Mouse (Mus musculus): ENCODE results near the gene Foxj2. TPM values are rescaled to one million over a fixed set of nuclear protein-coding genes. Genes with fewer than 3 reads are reported as not detected.

Gene Foxj2
- 10 to 100 TPM; 25.7 to 28.0 TPM for total RNA-seq (2021)
- long read RNA-seq, experiment 1, full-length matches to known transcripts = 9 of 24 reads
- long read RNA-seq, experiment 1, partial matches to known transcripts = 14 of 24 reads
- long read RNA-seq, experiment 1, other reads (novel, unspliced or antisense) = 1 of 24 reads
- long read RNA-seq, experiment 2, full-length matches to known transcripts = 5 of 18 reads
- long read RNA-seq, experiment 2, partial matches to known transcripts = 13 of 18 reads
- long read RNA-seq, experiment 2, other reads (novel, unspliced or antisense) = 0 of 18 reads

DNA sequence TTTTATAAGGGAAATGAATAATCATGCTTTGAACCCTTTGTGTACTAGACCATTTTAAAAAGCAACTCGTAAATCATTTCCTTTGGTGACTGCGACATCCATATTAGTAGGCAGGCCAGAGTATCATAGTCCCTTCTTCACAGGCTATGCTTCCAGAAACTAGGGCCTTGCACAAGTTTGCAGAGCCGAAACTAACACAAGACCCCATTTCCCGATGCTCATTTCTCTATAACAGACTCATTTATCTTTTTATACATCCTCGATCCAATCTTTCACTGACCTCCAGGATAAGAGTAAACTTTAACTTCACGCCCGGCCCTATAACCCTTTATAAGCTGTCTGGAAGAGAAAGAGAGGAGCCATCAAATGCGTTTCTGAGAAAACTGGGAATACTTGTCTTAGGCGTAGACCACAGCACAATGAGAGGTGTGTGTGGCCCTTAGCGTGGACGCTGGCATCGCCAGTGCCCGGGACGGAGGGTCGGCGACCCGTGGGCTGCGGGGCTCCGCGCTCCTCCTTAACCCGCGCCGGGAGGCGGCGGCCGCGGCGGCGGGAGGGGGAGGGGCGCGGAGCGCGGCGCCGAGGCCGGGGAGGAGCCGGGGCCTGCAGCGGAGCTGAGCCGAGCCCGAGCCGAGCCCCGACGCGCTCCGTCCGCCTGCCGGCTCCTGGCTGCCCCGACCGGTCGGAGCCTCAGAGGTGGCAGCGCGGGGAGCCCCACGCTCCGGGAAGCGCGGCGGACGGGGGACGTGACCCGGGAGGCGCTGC lies at the start of gene Foxj2:
TSS of gene Foxj2 (plus strand) at position 609 of the 765 bp plus-strand sequence.
- DNase-seq (ENCODE audit: low spot score in 2 of 2) = peak; percentile 50 to 65
- intact Hi-C loops (cut with DNase I) = no loop called here

DNA sequence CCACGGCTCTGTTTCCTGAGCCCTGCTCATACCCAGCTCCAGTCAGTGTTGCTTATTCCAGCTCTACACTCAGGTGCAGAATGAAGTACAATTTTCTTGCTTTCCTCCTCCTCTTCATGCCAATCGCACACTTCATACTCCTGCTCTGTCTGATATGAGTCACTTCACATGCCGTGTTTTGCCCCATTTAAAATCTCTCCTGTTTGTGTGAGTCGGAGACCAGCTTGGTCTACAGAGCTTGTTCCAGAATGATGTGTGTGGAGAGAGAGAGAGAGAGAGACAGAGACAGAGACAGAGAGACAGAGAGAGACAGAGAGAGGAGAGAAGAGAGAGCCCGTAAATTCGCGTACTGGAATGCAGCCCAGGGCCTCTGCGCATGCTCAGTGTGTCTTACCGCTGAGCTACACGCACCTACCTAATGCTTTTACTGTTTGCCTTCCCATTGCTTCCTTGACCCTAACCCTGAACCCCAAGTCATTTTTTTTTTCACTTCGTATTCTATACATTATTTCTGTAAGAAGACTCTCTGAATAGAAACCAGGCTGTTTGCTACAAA lies 48.9 kb upstream of the Foxj2 start:
- intact Hi-C loops (cut with DNase I) = no loop called here

DNA sequence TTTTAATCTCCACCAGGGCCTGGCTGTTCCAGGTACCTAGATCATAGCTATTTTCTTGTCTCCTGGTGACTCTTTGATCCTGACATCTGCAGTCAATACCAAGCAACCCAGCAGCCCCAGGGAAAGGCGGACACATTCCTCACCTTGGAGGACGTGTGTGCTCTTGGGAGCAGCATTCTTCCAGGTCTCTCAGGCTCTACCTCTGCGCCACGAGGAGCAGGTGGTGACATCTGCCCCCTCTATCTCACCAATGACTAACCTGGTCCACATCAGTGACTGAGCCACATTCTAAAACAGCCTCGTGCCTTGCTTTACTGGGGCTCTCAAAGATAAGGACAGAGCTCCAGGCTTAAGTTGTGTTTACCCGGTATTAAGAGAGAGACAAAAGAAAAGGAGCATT lies 47.0 kb upstream of the Foxj2 start:
- intact Hi-C loops (cut with DNase I) = no loop called here
- no peak for DNase-seq (ENCODE audit: low spot score in 2 of 2)

More for the DNA sequence above, 48.9 kb upstream of the Foxj2 start:
- DNase-seq (ENCODE audit: low spot score in 2 of 2) = peak in 1 of 2 experiments; percentile 51

DNA sequence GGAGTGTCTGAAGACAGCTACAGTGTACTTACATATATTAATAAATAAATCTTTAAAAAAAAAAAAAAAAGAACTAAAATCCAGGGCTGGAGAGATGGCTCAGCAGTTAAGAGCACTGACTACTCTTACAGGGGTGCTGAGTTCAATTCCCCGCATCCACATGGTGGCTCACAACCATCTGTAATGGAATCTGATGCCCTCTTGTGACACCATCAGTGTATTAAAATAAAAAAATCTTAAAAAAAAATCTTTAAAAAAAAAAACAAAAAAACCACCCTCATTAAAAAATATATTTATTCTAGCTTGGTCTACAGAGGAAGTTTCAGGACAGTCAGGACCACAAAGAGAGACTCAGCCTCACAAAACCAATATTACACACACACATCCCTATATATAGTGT lies 45.4 kb upstream of the Foxj2 start:
- no peak for DNase-seq (ENCODE audit: low spot score in 2 of 2)
- intact Hi-C loops (cut with DNase I) = no loop called here

DNA sequence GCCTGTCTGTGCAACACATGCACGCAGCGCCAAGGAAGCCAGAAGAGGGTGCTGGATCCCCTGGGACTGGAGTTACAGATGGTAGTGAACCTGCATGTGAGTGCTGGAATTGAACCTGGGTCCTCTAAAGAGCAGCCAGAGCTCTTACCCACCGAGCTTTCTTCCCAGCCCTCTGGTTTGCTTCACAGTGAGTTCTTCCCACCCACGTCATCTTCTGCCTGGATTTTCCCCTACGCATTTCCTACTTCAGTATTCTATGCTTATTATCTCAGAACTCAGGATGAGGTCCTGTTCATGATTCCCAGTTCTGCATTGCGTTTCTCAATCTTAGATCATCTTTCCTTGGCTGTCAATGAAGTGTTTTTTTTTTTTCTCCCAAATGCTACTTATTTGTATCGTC lies 43.7 kb upstream of the Foxj2 start:
- DNase-seq (ENCODE audit: low spot score in 2 of 2) = no peak
- intact Hi-C loops (cut with DNase I) = no loop called here

DNA sequence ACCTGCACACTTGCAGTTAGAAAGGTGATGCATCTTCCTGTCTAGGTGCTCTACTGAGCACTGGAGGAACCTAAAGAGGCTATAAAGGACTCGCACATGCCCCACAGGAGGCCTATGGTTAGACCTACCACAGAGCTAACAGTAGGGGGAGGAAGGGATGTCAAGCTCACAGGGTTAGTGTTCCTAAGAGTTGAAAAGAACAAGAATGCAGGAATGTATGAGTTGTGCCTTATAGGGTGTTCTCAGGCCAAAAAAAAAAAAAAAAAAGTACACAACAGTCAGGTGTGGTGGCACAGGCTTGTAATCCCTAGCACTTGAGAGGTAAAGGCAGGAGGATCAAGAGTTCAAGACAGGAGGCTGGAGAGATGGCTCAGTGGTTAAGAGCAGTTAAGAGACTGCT lies 39.8 kb upstream of the Foxj2 start:
- intact Hi-C loops (cut with DNase I) = no loop called here
- no peak for DNase-seq (ENCODE audit: low spot score in 2 of 2)

DNA sequence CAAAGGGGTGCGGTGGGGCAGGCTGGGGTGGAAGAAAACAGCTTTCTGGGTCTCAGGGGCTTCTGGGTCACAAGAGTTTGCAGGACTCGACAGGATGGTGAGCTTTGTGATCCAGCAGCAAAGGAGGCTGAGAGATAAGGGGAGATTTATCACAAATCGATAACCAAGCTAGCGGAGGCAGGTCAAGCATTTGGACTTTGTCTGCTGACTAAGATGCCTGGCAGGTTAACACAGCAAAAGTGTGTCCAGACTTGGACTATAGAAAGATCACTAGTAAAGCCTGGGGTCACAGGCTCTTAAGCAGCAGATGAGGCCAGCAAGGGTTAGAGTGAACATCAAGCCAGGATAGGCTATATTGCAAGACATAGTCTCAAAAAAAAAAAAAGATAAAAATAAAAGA lies 38.5 kb upstream of the Foxj2 start:
- no peak for DNase-seq (ENCODE audit: low spot score in 2 of 2)
- intact Hi-C loops (cut with DNase I) = no loop called here

DNA sequence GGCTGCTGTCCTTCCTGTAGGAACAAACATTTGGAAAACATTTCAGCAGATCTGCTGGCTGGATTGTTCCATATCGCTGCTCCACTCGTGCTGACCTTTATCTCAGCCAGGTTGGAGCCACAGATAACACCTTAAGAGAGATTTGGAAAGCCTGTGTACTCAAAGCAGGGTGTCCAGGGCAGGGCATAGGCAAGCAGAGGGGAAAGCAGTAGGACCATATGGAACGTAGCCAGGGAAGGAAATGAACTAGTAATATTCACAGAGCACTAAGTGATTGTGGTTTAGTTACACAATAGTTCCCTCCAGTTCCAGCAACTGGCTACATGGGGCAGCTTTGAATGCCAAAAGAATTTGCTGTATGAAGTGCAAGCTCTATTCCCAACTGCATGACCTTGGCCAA lies 37.5 kb upstream of the Foxj2 start:
- intact Hi-C loops (cut with DNase I) = no loop called here

DNA sequence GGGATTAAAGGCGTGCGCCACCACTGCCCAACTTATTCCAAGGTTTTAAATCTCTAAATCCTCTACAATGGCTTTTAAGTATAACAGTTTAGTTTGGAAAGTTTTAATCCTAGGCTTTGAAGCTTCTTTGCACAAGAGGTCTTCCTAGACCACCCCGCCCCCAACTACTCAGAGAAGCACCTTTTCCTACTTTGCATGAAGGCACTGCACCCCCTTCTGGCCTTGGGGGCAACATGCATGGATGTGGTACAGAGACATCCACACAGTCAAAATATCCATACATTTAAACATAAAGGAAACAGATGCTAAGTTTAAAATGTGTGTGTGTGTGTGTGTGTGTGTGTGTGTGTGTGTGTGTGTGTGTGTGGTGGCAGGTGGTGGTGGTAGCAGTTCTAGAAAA lies 34.8 kb upstream of the Foxj2 start:
- peak; percentile 45 to 74 for DNase-seq (ENCODE audit: low spot score in 2 of 2)
- intact Hi-C loops (cut with DNase I) = no loop called here

More for the DNA sequence above, 37.5 kb upstream of the Foxj2 start:
- no peak for DNase-seq (ENCODE audit: low spot score in 2 of 2)

DNA sequence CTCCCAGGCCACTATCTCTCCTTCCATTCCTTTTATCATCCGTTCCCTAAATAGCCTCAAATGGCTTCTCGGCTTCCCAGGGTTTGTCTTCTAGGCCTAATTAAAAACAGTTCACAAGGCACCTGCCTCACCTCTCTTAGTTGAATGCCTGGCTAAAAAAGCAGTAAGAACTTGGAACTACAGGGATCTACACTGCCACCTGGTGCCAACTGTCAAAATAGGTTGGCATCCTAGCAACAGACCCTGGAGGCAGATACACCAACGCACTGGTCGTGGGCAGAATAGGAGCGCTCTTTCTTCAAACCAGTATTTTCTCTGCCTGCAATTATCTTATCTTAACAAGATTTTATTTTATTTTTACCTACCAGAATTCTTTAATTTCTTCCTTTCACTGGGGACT lies 33.4 kb upstream of the Foxj2 start:
- peak; percentile 88 to 93 for DNase-seq (ENCODE audit: low spot score in 2 of 2)

DNA sequence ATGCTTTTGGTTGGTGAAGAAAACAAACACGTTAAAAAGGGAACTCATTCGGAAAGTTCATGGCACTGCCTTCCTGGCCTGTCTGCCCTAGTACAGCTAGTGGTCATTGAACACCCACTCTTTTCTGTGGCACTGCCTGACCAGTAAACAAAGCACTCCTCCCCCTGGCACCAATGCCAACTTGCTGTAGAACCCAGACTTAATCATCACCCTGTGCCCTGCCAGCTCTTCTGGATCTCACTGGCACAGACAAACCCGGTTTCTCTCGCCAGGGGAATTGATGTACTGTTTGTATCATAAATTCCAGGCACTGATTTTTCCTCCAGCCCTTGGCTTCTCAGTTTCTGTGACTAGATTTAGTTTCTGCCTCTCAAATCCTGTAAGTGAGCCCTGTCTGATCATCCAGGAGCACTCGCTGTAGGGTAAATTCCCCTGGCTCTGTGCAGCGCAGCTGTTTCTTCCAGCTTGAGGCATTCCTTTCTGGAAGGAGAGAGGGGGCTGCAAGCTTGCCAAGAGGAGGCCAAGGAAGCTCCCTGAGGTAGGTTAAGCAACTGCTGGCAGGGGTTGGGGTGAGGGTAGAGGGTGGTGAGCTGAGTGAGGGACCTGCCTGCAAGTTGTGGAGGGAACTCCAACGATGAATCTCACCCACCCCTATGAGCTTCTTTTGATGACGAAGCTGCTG lies 24.3 kb upstream of the Foxj2 start:
- peak in 1 of 2 experiments; percentile 32 for DNase-seq (ENCODE audit: low spot score in 2 of 2)
- intact Hi-C loops (cut with DNase I) = no loop called here

More for the DNA sequence above, 33.4 kb upstream of the Foxj2 start:
- intact Hi-C loops (cut with DNase I) = loop anchor here (2.0 kb wide), 2 partner anchors 45 to 117 kb away; no protein-coding TSS in a partner anchor

DNA sequence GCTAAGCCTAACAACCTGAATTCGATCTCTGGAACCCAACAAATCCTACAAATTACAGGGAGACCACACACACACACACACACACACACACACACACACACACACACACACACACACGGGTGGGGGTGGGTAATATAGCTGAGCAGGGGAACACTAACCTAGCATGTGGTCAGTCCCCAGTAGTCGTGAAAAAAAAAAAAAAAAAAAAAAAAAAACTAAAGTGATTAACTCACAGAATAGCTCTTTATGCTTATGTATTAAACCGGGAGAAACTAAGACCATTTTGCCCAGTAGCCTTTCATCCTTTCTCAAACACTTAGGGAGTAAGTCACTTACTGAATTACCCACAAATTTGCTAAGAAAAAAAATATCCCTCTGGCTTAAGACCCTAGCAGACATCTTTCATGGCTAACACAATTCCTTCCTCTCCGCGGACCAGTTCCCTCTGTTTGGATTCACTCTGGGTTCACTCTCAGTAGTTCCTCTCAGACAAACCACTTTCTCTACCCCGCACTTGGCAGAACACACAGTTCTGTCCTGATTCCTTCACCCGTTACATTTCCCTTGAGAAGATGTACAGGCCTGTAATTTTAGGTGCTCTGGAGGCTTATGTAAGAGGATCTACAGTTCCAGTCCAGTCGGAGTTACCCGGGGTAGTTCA lies 18.9 kb upstream of the Foxj2 start:
- intact Hi-C loops (cut with DNase I) = no loop called here
- peak in 1 of 2 experiments; percentile 62 for DNase-seq (ENCODE audit: low spot score in 2 of 2)

DNA sequence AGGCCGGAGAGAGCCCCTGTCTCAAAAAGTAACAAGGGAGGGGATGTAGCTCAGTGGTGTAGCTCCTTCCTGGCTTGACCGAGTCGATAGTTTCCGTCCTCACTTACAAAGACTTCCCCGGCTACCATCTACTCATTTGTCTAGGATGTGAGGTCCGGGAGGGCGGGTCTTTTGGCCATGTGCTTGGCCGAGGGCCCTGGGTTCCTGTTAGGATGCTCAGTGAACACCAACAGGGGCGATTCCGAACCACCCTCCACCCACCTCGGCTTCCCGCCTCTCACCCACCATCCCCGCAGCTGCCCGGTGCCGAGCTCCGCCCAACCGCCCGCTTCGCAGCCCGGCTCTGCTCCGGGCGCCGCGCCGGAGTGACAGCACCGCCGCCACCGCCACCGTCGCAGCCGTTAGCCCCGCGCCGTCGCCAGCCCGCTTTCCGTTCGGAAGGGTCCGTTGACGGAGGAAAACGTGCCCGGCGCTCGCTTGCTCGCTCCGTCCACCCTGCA lies 18.4 kb upstream of the Foxj2 start, which contains the start of gene Slc2a3:
TSS of gene Slc2a3 (minus strand) at position 340 of the 500 bp plus-strand sequence.
- peak; percentile 51 to 77 for DNase-seq (ENCODE audit: low spot score in 2 of 2)
- intact Hi-C loops (cut with DNase I) = no loop called here

DNA sequence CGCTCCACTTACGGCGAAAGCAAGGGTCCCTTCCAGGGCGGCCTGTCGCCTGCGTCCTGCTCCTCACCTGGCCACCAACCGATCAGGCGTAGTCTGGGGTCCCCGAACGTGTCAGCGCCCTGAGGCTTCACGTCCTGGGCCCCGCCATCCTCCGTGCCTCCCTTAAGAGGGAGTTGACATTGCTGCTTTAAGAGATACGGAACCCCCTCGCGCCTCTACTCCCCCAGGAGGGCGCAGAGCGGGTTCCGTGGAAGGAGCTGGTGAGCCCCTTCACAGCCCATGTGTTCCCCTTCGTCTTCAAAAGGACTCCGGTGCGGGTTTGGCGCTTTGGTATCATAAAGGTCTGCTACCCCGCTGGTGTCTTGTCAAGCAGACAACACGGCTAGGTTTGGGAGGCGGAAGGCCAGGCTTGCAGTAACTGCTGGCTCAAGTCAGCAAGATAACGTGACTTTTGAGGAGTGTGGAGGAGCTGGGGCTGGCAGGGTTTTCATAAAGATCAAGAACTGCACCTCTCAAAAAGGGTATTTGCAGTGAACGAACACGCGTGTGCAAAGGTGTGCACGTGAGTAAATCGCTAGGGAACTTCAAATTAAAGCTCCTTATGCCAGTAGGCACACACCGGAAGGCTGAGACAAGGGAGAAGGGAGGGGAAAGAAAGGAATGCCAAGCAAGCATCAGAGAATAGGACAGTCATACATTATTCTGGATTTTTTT lies 17.8 kb upstream of the Foxj2 start:
- intact Hi-C loops (cut with DNase I) = no loop called here
- DNase-seq (ENCODE audit: low spot score in 2 of 2) = peak; percentile 33 to 54

DNA sequence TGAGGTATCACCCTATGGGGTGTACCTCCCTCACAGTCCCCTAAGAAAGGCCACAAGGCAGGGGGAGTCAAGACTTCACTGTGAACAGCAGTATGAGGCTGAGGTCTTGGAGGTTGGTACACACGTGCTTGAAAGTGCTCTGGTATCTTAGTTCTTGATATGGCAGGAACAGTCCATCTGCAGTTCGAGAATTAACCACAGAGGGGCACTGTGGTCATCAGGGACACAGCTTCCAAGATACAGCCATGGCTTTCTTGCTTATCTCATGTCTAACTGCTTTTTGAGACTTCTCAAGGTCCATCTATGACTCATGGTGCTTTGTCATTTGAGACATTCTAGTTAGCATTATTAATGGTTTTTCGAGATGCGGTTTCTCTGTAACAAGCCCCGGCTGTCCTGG lies 15.3 kb upstream of the Foxj2 start:
- intact Hi-C loops (cut with DNase I) = no loop called here
- peak; percentile 87 to 90 for DNase-seq (ENCODE audit: low spot score in 2 of 2)

DNA sequence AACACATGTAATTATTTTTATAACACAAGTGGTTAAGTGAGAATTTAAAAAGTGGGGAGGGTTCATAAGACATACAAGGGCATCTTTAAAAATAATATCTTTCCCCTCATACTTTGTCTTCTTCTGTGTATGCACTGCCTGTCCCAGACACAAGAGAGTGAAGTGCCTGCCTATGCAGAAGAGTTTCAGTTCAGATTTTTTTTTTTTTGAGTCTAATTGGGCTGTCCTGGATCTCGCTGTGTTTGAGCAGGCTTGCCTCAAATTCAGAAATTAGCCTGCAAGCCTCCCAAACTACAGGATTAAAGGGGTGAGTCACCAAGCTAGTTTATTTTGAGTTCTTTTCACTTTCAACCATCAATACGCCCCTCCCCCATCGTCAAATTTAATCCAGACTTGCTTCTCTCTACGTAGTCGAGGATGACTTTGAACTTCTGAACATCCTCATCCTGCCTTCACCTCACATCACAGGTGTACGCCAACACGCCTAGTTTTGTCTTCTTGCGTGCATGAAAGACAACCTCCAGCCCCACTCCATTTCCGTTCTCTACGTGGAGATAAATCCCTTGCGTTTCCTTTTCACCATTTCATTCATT lies 9.6 kb upstream of the Foxj2 start:
- intact Hi-C loops (cut with DNase I) = loop anchor here (5.0 kb wide), 1 partner anchor 62 kb away; the partner anchor contains the start of gene Necap1
- DNase-seq (ENCODE audit: low spot score in 2 of 2) = peak; percentile 41 to 56

DNA sequence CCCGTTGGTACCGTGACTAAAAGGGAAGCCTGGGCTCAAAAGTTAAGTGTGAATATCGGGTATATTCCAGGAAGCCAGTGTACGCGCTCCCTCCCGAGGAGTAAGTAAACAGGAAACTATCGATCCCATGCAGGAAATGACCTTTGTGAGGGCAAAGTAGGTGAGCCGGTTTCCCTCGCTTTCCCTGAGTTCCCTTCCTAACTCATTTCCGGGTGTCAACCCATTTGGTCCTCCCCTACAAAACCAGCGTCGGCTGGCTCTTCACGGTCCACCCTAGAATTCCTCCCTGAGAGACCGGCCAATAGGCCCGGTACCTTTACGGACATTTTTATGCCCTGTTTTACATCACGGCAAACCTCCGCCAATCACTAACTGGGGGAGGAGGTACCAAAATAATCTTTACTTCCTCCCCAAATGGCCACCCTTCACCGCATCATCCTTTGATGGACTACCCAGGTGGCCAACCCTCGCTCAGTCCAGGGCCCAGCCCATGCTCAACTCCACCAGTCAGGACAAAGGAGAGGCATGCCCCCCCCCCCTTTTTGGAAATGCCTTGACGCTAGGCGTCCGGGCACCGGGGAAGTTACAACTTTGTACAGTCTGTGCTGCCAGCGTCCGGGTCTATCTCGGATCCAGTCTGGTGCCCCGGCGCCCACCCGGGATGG lies 9.0 kb upstream of the Foxj2 start:
- DNase-seq (ENCODE audit: low spot score in 2 of 2) = peak; percentile 97 to 99
- intact Hi-C loops (cut with DNase I) = loop anchor here (5.0 kb wide), 1 partner anchor 62 kb away; the partner anchor contains the start of gene Necap1

Measured in left cerebral cortex, postnatal 14 days (tissue).